Mouse (Mus musculus): ENCODE results near the gene 6430548M08Rik.

- TF ChIP-seq GATA1 (IDR thresholded peaks at IDR 0.05; ENCODE audit: borderline replicate concordance, low read length), result no peak
- TF ChIP-seq CTCF (IDR thresholded peaks at IDR 0.05; ENCODE audit: low read depth, low read length), result no peak
These were observed 10.0 kb upstream of the 6430548M08Rik start for GRCm38 (mm10) chr8:120103916-120104315.
